Mouse (Mus musculus) kidney, postnatal 0 days (tissue): ENCODE results near the gene Spata31d1d. TPM values are rescaled to one million over a fixed set of nuclear protein-coding genes. Genes with fewer than 3 reads are reported as not detected.
"Not testable (repeated sequence)": the region's sequence is repeated elsewhere in the genome, so short reads cannot be mapped to it uniquely, and the experiment has no call there.

Source experiments
- ATAC-seq: fragments of 200-750 bp; cut with Nextera tagmentation; replicated peaks from 2 replicates; pipeline ENCODE4 v1.8.0; 2017; ENCODE audit warnings: low read depth, moderate number of reproducible peaks, moderate TSS enrichment, moderate library complexity; ENCODE audit not compliant: low FRiP score
- DNase-seq: peaks from one replicate; pipeline ENCODE4 v3.0.0-alpha.2; 2016; ENCODE audit warnings: low spot score
- H3K27ac ChIP-seq: fragments of 300-500 bp; sonication (generic); 2 replicates; pipeline ENCODE4 v1.5.1; 2014; ENCODE audit warnings: mild to moderate bottlenecking
- H3K27me3 ChIP-seq: fragments of 300-500 bp; sonication (generic); 2 replicates; pipeline ENCODE4 v1.6.1; 2014; ENCODE audit warnings: low read length, mixed read lengths; ENCODE audit not compliant: insufficient read depth
- H3K36me3 ChIP-seq: fragments of 300-500 bp; sonication (generic); 2 replicates; pipeline ENCODE4 v1.6.1; 2014; ENCODE audit warnings: low read length, mixed read lengths; ENCODE audit not compliant: insufficient read depth
- H3K4me1 ChIP-seq: fragments of 300-500 bp; sonication (generic); replicated peaks from 2 replicates; pipeline ENCODE4 v1.6.1; 2014; ENCODE audit warnings: antibody characterized with exemption, low read length, mixed read lengths; ENCODE audit not compliant: insufficient read depth
- H3K4me2 ChIP-seq: fragments of 300-500 bp; sonication (generic); 2 replicates; pipeline ENCODE4 v1.6.1; 2014; ENCODE audit warnings: mild to moderate bottlenecking, low read length, moderate library complexity, mixed read lengths
- H3K4me3 ChIP-seq: fragments of 300-500 bp; sonication (generic); replicated peaks from 2 replicates; pipeline ENCODE4 v1.5.1; 2014; ENCODE audit warnings: low read depth, low read length
- H3K9ac ChIP-seq: fragments of 300-500 bp; sonication (generic); 2 replicates; pipeline ENCODE4 v1.6.1; 2014; ENCODE audit warnings: low read depth, low read length
- H3K9me3 ChIP-seq: fragments of 300-500 bp; sonication (generic); replicated peaks from 2 replicates; pipeline ENCODE4 v1.6.1; 2016; ENCODE audit warnings: low read length, inconsistent platforms, mixed read lengths
- CTCF ChIP-seq: IDR thresholded peaks from 2 replicates; pipeline ENCODE4 v1.5.1; 2016; ENCODE audit warnings: antibody characterized with exemption, low read depth, mild to moderate bottlenecking, moderate library complexity
- WGBS: fragments of 180-500 bp; shearing (Covaris S2); extraction: QIAGEN DNeasy Blood & Tissue Kit; methylation state at CpG from one replicate; pipeline ENCODE4 v1.1.7; 2014; 5-methylcytosine and 5-hydroxymethylcytosine counted together
- polyA plus RNA-seq: library from polyadenylated mRNA; unstranded; fragments of >200 nt; fragmentation: Nextera tagmentation; extraction: Ambion mirVana; gene quantifications from 2 replicates; pipeline ENCODE4 v1.2.1, GENCODE M21; 2015

Spata31d1d gene
- polyA plus RNA-seq, result not detected in 2 replicates

DNA sequence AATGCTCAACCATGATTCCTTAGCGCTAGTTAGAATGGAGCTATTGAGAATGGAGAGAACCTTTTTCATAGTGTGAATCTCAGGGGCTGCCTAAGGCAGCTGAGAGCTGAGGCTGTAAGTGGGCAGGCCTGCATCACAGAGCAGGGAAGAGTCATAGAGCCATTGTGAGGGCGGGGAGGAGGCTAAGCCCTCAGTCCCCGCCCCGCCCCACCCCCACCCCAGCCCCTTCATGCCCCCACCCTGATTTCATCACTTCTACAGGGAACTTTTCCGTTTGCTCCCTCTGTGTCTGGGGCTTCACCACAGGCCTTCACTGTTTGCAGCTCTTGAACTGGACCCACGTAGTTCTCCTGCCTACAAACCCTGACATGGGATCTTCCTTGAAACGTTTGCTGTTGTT lies at the start of gene Spata31d1d:
TSS of gene Spata31d1d (minus strand) at position 101 of the 400 bp plus-strand sequence.
- H3K4me2 ChIP-seq, result no peak within 1 kb of the TSS
- DNase-seq (no peak), ATAC-seq (no peak)
- no peaks in the 10 kb centered on the region for H3K9me3 ChIP-seq
- no peak within 1 kb of the TSS for H3K27ac ChIP-seq
- no peak within 1 kb of the TSS for H3K9ac ChIP-seq
- no peaks in the 10 kb centered on the region for H3K27me3 ChIP-seq
- no peak within 1 kb of the TSS for H3K4me3 ChIP-seq
- TF ChIP-seq CTCF, result no peak
- 40% methylated on average over 7 of the region's 7 CpGs for WGBS
- no peaks in the 10 kb centered on the region for H3K4me1 ChIP-seq
- H3K36me3 ChIP-seq, result no peaks in the 10 kb centered on the region

DNA sequence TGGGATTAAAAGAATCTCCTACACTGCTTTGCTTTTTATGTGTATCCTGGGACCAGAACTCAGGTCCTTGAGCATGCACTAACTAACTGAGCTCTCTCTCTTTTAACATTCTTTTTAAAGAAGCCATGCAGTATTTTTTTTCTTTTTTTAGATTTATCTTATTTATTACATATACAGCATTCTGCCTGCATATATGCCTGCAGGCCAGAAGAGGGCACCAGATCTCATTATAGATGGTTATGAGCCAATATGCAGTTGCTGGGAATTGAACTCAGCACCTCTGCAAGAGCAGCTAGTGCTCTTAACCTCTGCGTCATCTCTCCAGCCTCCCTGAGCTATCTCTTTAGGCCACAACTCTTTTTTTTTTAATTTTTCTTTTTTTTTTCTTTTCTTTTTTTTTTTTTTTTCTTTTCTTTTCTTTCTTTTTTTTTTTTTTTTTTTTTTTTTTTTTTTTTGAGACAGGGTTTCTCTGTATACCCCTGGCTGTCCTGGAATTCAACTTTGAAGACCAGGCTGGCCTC lies 48.3 kb upstream of the Spata31d1d start:
- ATAC-seq, H3K4me1 ChIP-seq, H3K4me3 ChIP-seq, H3K4me2 ChIP-seq, H3K9ac ChIP-seq, DNase-seq, H3K9me3 ChIP-seq, H3K27ac ChIP-seq, H3K27me3 ChIP-seq: not testable (repeated sequence)
- H3K36me3 ChIP-seq, result peaks cover 74% of the 10 kb centered on the region
- peak; percentile 52 for TF ChIP-seq CTCF
- WGBS, result 90% methylated on average over 1 of the region's 1 CpGs

DNA sequence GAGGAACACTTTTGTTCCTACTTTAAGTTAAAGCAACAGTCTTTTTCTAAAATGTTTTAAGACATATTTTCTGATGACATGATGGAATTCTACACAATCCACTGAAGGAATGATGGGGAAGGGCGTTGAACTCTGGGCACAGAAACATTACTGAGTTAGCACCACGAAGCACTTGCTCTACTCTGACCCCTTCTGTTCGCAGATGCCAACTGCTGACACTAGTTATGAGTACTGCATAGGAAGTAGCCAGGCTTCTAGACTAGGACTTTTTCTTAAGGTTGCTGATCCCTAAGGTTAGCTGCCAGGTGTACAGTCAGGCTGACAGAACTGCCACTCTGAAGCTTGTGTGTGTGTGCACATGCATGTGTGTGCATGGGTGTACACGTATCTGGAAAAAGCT lies 47.7 kb upstream of the Spata31d1d start:
- ATAC-seq (0 out of 2 replicates have a peak, but pooled peaks have one; percentile 29), DNase-seq (peak; percentile 13)
- Histone ChIP-seq H3K4me2 (no peak overlapping the region), H3K4me3 (no peak overlapping the region), H3K9ac (no peak overlapping the region), H3K4me1 (no peaks in the 10 kb centered on the region), H3K9me3 (no peaks in the 10 kb centered on the region), H3K27ac (no peak overlapping the region), H3K36me3 (peaks cover 69% of the 10 kb centered on the region), H3K27me3 (no peaks in the 10 kb centered on the region)
- 86% methylated on average over 4 of the region's 4 CpGs for WGBS
- peak; percentile 42 for TF ChIP-seq CTCF

- no peak for ATAC-seq
- Histone ChIP-seq H3K9me3 (no peaks in the 10 kb centered on the region), H3K4me1 (peaks cover 11% of the 10 kb centered on the region; the same call in 1 of the 2 replicates), H3K4me3 (no peak overlapping the region), H3K27ac (no peak overlapping the region), H3K4me2 (no peak overlapping the region), H3K36me3 (peaks cover 38% of the 10 kb centered on the region), H3K27me3 (no peaks in the 10 kb centered on the region), H3K9ac (no peak overlapping the region)
- DNase-seq, result no peak
- WGBS, result 81% methylated on average over 3 of the region's 3 CpGs
- TF ChIP-seq CTCF, result no peak
Measured at GRCm38 (mm10) chr13:59775168-59775567, 43.6 kb upstream of the Spata31d1d start.

- no peaks in the 10 kb centered on the region for H3K9me3 ChIP-seq
- H3K36me3 ChIP-seq, result peaks cover 14% of the 10 kb centered on the region
- DNase-seq, result peak; percentile 88
- no peak for ATAC-seq
- no peak for TF ChIP-seq CTCF
- H3K27ac ChIP-seq, result peak overlapping the region; percentile 99
- H3K4me3 ChIP-seq, result no peak overlapping the region
- peaks cover 33% of the 10 kb centered on the region for H3K4me1 ChIP-seq
- 32% methylated on average over 9 of the region's 9 CpGs for WGBS
- no peaks in the 10 kb centered on the region for H3K27me3 ChIP-seq
- H3K9ac ChIP-seq, result no peak overlapping the region
- H3K4me2 ChIP-seq, result peak overlapping the region; percentile 87; the same call in 1 of the 2 replicates
Measured at GRCm38 (mm10) chr13:59771257-59771656, 39.7 kb upstream of the Spata31d1d start.

DNA sequence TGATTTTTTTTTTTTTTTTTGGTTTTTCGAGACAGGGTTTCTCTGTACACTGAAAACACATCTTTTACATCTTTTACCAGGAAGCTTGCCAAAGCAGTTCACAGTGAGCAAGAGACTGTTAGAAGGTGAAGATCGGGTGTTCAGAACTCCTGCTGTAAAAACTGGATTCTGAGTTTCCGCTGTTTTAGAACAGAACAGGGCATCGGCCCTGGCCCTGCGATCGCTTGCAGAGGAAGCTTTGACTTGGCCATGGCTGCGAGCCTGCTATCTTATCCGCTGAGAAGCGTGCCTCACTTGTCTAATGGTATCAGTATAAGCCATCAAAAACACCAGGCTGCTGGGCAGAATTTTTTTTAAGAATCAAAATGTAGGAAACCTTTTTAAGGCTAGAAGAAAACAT lies 39.3 kb upstream of the Spata31d1d start:
- H3K4me1 ChIP-seq, result peaks cover 37% of the 10 kb centered on the region
- H3K36me3 ChIP-seq, result peaks cover 14% of the 10 kb centered on the region
- peak overlapping the region; percentile 94; the same call in 1 of the 2 replicates for H3K9ac ChIP-seq
- H3K27me3 ChIP-seq, result no peaks in the 10 kb centered on the region
- peak overlapping the region; percentile 99 for H3K27ac ChIP-seq
- peak; percentile 15 for DNase-seq
- no peak for TF ChIP-seq CTCF
- H3K4me3 ChIP-seq, result peak overlapping the region; percentile 91
- ATAC-seq, result no peak
- no peaks in the 10 kb centered on the region for H3K9me3 ChIP-seq
- WGBS, result 49% methylated on average over 9 of the region's 9 CpGs
- peak overlapping the region; percentile 87; the same call in 1 of the 2 replicates for H3K4me2 ChIP-seq
